Mouse (Mus musculus) ES-E14 (cell line): Measurements from ENCODE around the gene Naa30. TPM values are rescaled to one million over a fixed set of nuclear protein-coding genes. Genes with fewer than 3 reads are reported as not detected.
A peak's percentile ranks its signal among the peaks of the same experiment; 100 is the strongest.

ENCODE experiments used
- DNase-seq: peaks from one replicate; pipeline ENCODE4 v3.0.0-alpha.2; 2013; ENCODE audit warnings: low read depth, low spot score
- H3K27ac ChIP-seq: 2 replicates; pipeline ENCODE4 v1.5.1; 2012; ENCODE audit warnings: low read depth, mild to moderate bottlenecking, low read length, moderate library complexity, mixed read lengths; ENCODE audit not compliant: poor library complexity, insufficient read depth, severe bottlenecking
- H3K36me3 ChIP-seq: 2 replicates; pipeline ENCODE4 v1.6.1; 2012; ENCODE audit warnings: mild to moderate bottlenecking, low read length, moderate library complexity, mixed read lengths; ENCODE audit not compliant: control insufficient read depth, poor library complexity, insufficient read depth, severe bottlenecking
- H3K4me1 ChIP-seq, 2 experiments: fragments of 150-350 bp in 1 of 2; sonication (generic) in 1 of 2; 2 replicates each; pipeline ENCODE4 v1.6.1; 2012; ENCODE audit warnings: low read length in 2 of 2, mild to moderate bottlenecking in 1 of 2, mixed read lengths in 1 of 2; ENCODE audit not compliant: control insufficient read depth in 2 of 2, insufficient read depth in 2 of 2, poor library complexity in 1 of 2
- H3K4me3 ChIP-seq, 2 experiments: fragments of 150-350 bp in 1 of 2; sonication (generic) in 1 of 2; 2 replicates each; pipeline ENCODE4 v1.5.1; 2012; ENCODE audit warnings: low read length in 2 of 2, low read depth in 1 of 2, mild to moderate bottlenecking in 1 of 2, mixed read lengths in 1 of 2; ENCODE audit not compliant: insufficient read depth in 1 of 2, poor library complexity in 1 of 2, severe bottlenecking in 1 of 2
- H3K9ac ChIP-seq: 2 replicates; pipeline ENCODE4 v1.6.1; 2012; ENCODE audit warnings: low read depth, mild to moderate bottlenecking, low read length, mixed read lengths; ENCODE audit not compliant: poor library complexity, insufficient read depth, severe bottlenecking
- H3K9me3 ChIP-seq: fragments of 150-350 bp; sonication (generic); 2 replicates; pipeline ENCODE4 v1.6.1; 2012; ENCODE audit warnings: low read depth, mild to moderate bottlenecking, low read length; ENCODE audit not compliant: control insufficient read depth, insufficient read depth
- CHD2 ChIP-seq: IDR thresholded peaks from 2 replicates; pipeline ENCODE4 v1.6.1; 2014; ENCODE audit warnings: mild to moderate bottlenecking, low read depth, low read length, inconsistent platforms
- HCFC1 ChIP-seq: IDR thresholded peaks from 2 replicates; pipeline ENCODE4 v1.6.1; 2012; ENCODE audit warnings: low read length, inconsistent platforms, borderline replicate concordance; ENCODE audit not compliant: insufficient read depth
- MAFK ChIP-seq: IDR thresholded peaks from 2 replicates; pipeline ENCODE4 v1.6.1; 2014; ENCODE audit warnings: mild to moderate bottlenecking, low read depth, low read length, inconsistent platforms; ENCODE audit not compliant: insufficient read depth
- ZC3H11A ChIP-seq: IDR thresholded peaks from 2 replicates; pipeline ENCODE4 v1.6.1; 2012; ENCODE audit warnings: low read depth, mild to moderate bottlenecking, inconsistent platforms, low read length, borderline replicate concordance
- ZNF384 ChIP-seq: IDR thresholded peaks from 2 replicates; pipeline ENCODE4 v1.6.1; 2012; ENCODE audit warnings: low read depth, low read length, inconsistent platforms
- in situ Hi-C, 2 experiments: fragments of 600-800 bp; cut with MboI; formaldehyde crosslinking; loops; one replicate each; pipeline ENCODE4 v1.15.1; 2025; ENCODE audit warnings: low sequenced_read_pairs in 2 of 2, inconsistent platforms in 1 of 2; ENCODE audit not compliant: unreplicated experiment in 2 of 2
- total RNA-seq: library from RNA; depleted of rRNA; stranded (reverse); fragments of 300-350 nt; gene quantifications from 2 replicates; pipeline ENCODE4 v1.2.3, GENCODE M21; 2012; rRNA removed

Naa30 gene
- 17.2 and 30.4 TPM in 2 replicates for total RNA-seq

DNA sequence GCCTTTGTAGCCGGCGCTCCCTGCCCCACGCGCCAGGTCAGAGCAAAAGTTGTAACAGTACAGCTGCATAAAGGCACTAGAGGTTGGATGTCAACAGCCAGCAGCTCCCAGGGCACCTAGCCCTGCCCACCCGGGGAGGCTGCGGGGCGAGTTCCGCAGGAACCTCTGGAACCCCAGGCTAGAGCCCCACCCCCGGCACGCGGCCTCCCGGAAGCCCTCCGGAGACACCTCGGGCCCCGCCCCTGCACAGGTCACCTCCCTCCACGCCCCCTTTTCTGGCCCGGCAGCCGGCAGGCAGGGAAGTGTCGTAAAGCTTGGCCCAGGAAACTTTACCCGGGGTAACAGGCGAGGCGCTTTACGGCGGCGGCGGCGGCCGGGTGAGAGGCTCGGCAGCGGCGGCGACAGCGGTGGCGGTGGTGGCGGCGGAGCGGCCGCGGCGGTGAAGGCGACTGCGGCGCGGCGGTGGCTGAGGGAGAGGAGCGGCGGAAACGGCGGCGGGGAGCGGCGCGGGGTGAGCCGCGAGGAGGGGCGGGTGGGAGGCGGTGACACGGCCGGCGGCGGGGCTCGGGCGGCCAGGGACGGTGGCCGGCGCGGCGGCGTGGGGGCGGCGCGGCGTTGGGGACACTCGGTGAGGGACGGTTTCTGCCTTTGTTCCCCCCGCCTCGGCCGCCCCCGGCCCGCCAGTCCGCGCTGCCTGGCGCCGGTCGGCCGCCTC lies at the start of gene Naa30:
Gene Naa30, plus strand, starts transcription at position 360 of the 715 bp plus-strand sequence.
- in situ Hi-C loops, result no loop called here

DNA sequence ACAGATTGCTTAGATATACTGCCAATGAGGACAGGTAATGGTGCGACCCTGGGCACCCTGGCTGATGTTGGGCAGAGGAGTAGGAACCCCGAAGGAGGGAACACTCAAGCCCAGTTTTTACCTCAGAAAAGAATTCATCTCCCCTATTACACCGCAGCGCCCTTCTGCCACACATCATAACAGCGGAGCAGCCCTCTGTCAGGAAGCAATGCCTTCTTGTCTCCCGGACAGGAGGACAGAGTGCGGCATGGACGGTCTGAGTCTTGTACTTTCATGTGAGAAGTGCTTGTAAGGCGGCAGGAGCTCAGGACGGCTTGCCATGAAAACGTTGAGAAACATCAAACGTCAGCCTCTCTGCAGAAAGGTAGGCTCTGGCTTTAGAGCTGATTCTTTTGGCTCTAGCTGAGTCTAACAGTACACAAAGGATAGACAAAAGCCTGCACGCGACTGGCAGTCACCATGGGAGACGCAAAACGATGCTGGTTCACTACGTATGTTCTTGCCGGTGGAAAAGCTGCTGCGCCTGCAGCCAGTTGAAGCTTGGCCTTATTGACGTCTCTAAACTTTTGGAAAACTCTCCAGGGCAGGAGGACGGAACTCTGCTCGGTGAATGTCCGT lies 44.8 kb upstream of the Naa30 start:
- DNase-seq, result no peak
- Histone ChIP-seq H3K4me1 (peaks cover 3 to 17% of the 10 kb centered on the region in 2 experiments; a peak in 3 of 4 replicates), H3K4me3 (peak overlapping the region; percentile 10 to 30; a peak in 2 of 4 replicates), H3K9ac (peak overlapping the region; percentile 29; the same call in 1 of the 2 replicates), H3K9me3 (peaks cover 11% of the 10 kb centered on the region; the same call in 1 of the 2 replicates), H3K36me3 (no peaks in the 10 kb centered on the region; the same call in 1 of the 2 replicates), H3K27ac (no peak overlapping the region)
- no peak for TF ChIP-seq CHD2
- no peak for TF ChIP-seq HCFC1
- no peak for TF ChIP-seq MAFK
- no peak for TF ChIP-seq ZC3H11A
- TF ChIP-seq ZNF384, result no peak
- in situ Hi-C loops, result no loop called here

More for the DNA sequence above, at the start of gene Naa30:
- peak within 1 kb of the TSS; percentile 54; the same call in 1 of the 2 replicates for H3K27ac ChIP-seq
- TF ChIP-seq ZNF384 (no peak), HCFC1 (peak; percentile 55; the same call in 1 of the 2 replicates), MAFK (0 out of 2 replicates have a peak, but pooled peaks have one; percentile 5)
- peak within 1 kb of the TSS; percentile 70 to 93 for H3K4me3 ChIP-seq
- DNase-seq, result peak; percentile 95
- peaks cover 3% of the 10 kb centered on the region in 2 experiments; a peak in 2 of 4 replicates for H3K4me1 ChIP-seq
- H3K9me3 ChIP-seq, result no peaks in the 10 kb centered on the region
- peak within 1 kb of the TSS; percentile 91 for H3K9ac ChIP-seq
- peaks cover 4% of the 10 kb centered on the region for H3K36me3 ChIP-seq

DNA sequence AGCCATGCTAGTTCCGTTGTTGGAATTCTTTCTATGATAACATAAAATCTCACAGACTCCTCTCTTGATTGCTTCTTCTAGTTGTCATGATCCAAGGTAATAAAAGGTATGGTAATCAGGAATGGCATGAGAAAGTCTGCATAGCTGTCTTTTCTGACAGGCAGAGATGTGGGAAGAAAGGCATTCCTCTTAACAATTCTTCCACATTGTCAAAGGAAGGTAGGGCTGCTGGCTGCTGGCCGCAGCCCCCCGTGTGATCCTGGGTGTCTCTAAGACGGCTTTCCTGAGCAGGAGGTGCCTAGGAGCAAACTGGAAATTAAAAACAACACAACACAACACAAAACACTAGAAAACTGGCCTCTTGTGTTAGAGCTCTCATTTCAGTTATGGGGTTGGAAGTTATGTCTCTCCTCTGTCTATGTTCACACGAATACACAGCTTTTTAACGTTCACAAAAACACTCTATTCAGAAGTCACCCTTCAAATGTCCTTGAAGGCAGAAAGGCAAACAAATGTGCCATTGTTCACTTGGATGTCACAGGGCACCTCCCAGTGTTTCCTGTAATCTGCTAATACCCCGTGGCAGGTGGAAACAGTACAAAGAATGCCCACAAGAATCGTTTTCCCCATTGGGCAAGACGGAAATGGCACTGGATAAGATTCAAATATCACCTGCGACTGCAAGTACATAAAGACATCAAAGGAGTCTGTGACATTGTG lies 43.3 kb upstream of the Naa30 start:
- Histone ChIP-seq H3K27ac (peak overlapping the region; percentile 60; the same call in 1 of the 2 replicates), H3K9me3 (peaks cover 11% of the 10 kb centered on the region; the same call in 1 of the 2 replicates), H3K4me1 (peaks cover 3 to 17% of the 10 kb centered on the region in 2 experiments; a peak in 3 of 4 replicates), H3K4me3 (peak overlapping the region in 1 of 2 experiments; percentile 10; a peak in 2 of 4 replicates), H3K36me3 (no peaks in the 10 kb centered on the region; the same call in 1 of the 2 replicates), H3K9ac (no peak overlapping the region)
- no peak for TF ChIP-seq MAFK
- no peak for TF ChIP-seq ZNF384
- TF ChIP-seq HCFC1, result no peak
- TF ChIP-seq ZC3H11A, result no peak
- peak; percentile 78 for TF ChIP-seq CHD2
- DNase-seq, result peak; percentile 64
- in situ Hi-C loops, result no loop called here

DNA sequence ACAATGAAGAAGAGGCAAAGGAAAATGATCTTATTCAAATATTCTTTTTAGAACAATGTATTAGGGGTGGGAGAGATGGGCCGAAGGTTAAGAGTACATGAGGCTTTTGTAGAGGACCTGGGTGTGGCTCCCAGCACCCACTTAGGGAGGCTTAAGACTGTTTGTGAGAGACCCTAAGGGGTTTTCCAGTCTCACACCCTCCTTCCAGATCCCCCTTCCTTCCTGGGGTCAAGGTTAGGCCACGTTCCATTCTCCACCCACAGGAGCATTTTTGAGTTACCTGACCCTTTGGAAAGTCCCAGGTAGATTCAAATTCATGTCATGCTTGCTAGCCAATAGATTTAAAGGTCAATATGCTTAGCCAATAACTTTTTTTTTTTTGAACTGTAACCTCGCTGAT lies 39.6 kb upstream of the Naa30 start:
- in situ Hi-C loops, result no loop called here

More for the DNA sequence above, 39.6 kb upstream of the Naa30 start:
- H3K9me3 ChIP-seq, result peaks cover 11% of the 10 kb centered on the region; the same call in 1 of the 2 replicates
- H3K27ac ChIP-seq, result no peak overlapping the region
- no peak overlapping the region for H3K4me3 ChIP-seq
- no peaks in the 10 kb centered on the region; the same call in 1 of the 2 replicates for H3K36me3 ChIP-seq
- TF ChIP-seq MAFK, result no peak
- peaks cover 3 to 12% of the 10 kb centered on the region in 2 experiments; a peak in 3 of 4 replicates for H3K4me1 ChIP-seq
- H3K9ac ChIP-seq, result no peak overlapping the region
- DNase-seq, result no peak
